Mouse (Mus musculus): ENCODE measurements around the gene Zwilch.
A peak's percentile ranks its signal among the peaks of the same experiment; 100 is the strongest.

Gene Zwilch

GRCm38 (mm10) chr9:64105301-64105700, 67.6 kb downstream of the Zwilch start:
- DNase-seq (ENCODE audit: low read depth, low spot score), result no peak

GRCm38 (mm10) chr9:64100442-64100841, 72.5 kb downstream of the Zwilch start:
- DNase-seq (ENCODE audit: low read depth, low spot score), result peak; percentile 74

GRCm38 (mm10) chr9:64098282-64098681, 74.6 kb downstream of the Zwilch start:
- no peak for DNase-seq (ENCODE audit: low read depth, low spot score)

- DNase-seq (ENCODE audit: low read depth, low spot score), result no peak
Observed at GRCm38 (mm10) chr9:64094083-64094482, 78.8 kb downstream of the Zwilch start.

GRCm38 (mm10) chr9:64089004-64089403, 83.9 kb downstream of the Zwilch start:
- no peak for DNase-seq (ENCODE audit: low read depth, low spot score)

GRCm38 (mm10) chr9:64088346-64088745, 84.6 kb downstream of the Zwilch start:
- no peak for DNase-seq (ENCODE audit: low read depth, low spot score)

GRCm38 (mm10) chr9:64087461-64088235, 85.3 kb downstream of the Zwilch start:
- DNase-seq (ENCODE audit: low read depth, low spot score), result peak; percentile 68
